ENCODE assay signal across 24 mouse cellular contexts in genomic region chr17:78333275-78333674, GRCm38 (mm10).
DNase-seq lines count a peak whose midpoint lies in the region; ATAC-seq and TF ChIP-seq lines count a peak whose summit lies in the region.
"Had no signal": no experiment of that assay in that cellular context is flagged by ENCODE, and none has a peak within 500 bp of the region (broad histone marks: within the 10 kb centered on the region; RNA-seq: fewer than 3 reads in every experiment).

No protein-coding gene starts in this region.

- no peak for ATAC-seq in lung, postnatal 0 days
- ATAC-seq: forebrain, embryonic 14.5 days had no signal

- H3K36me3 ChIP-seq in lung, postnatal 0 days (ENCODE audit: insufficient read depth, low read length), result no peaks in the 10 kb centered on the region

- H3K27ac ChIP-seq in lung, postnatal 0 days (ENCODE audit: low read length), result no peak overlapping the region
- H3K27ac ChIP-seq: embryonic facial prominence, embryonic 13.5 days; embryonic facial prominence, embryonic 15.5 days; forebrain, embryonic 10.5 days; forebrain, embryonic 12.5 days had no signal

- intact Hi-C loops in heart, postnatal 14 days (cut with DNase I), result no loop called here

- WGBS in lung, postnatal 0 days, result 82% methylated on average over 10 of the region's 10 CpGs

- no peak for TF ChIP-seq CTCF in lung, postnatal 0 days (IDR thresholded peaks at IDR 0.05)

- no peak overlapping the region for H3K4me2 ChIP-seq in lung, postnatal 0 days (replicated peaks; ENCODE audit: low read depth, low read length)
- H3K4me2 ChIP-seq: embryonic facial prominence, embryonic 13.5 days; embryonic facial prominence, embryonic 15.5 days; forebrain, embryonic 12.5 days had no signal

- H3K9me3 ChIP-seq in lung, postnatal 0 days (ENCODE audit: low read length), result no peaks in the 10 kb centered on the region
- H3K9me3 ChIP-seq: embryonic facial prominence, embryonic 13.5 days; embryonic facial prominence, embryonic 15.5 days; forebrain, embryonic 10.5 days; forebrain, embryonic 12.5 days had no signal

- H3K27me3 ChIP-seq in lung, postnatal 0 days (replicated peaks; ENCODE audit: insufficient read depth, low read length), result no peaks in the 10 kb centered on the region
- H3K27me3 ChIP-seq: embryonic facial prominence, embryonic 13.5 days; embryonic facial prominence, embryonic 15.5 days; forebrain, embryonic 12.5 days had no signal

- no peak overlapping the region for H3K4me3 ChIP-seq in lung, postnatal 0 days (ENCODE audit: low read depth, low read length)
- H3K4me3 ChIP-seq: embryonic facial prominence, embryonic 13.5 days; embryonic facial prominence, embryonic 15.5 days; erythroblast, embryonic 14.5 days; forebrain, embryonic 10.5 days; forebrain, embryonic 12.5 days had no signal

- DNase-seq in gastrocnemius, adult 18-20 months (ENCODE audit: low spot score), result peak; percentile 62
- no peak for DNase-seq in gastrocnemius, postnatal 10 days
- peak; percentile 70 for DNase-seq in heart, adult 11 months
- DNase-seq in heart, postnatal 14 days, result no peak
- peak; percentile 50 for DNase-seq in lung, postnatal 0 days (ENCODE audit: low spot score)
- no peak for DNase-seq in lung, postnatal 36 days
- peak; percentile 48 for DNase-seq in skeletal muscle tissue, adult 2 months (ENCODE audit: low read depth, low spot score)
- no peak for DNase-seq in urinary bladder, postnatal 25 days (ENCODE audit: low spot score)
- DNase-seq: adrenal gland, adult 2 months; adrenal gland, postnatal 10 days; adrenal gland, postnatal 25 days; cerebellum, adult 11 months; cerebellum, adult 18-20 months; cerebellum, adult 8-10 months; cerebellum, adult 9-11 months; cerebellum, postnatal 14 days; cerebellum, postnatal 36 days; embryo, embryonic 11 days had no signal

- TF ChIP-seq EP300 in lung, postnatal 0 days (IDR thresholded peaks at IDR 0.05), result no peak

- peaks cover 2% of the 10 kb centered on the region; the same call in 1 of the 2 replicates for H3K4me1 ChIP-seq in lung, postnatal 0 days (ENCODE audit: insufficient read depth, low read depth, low read length)
- H3K4me1 ChIP-seq: forebrain, embryonic 10.5 days; forebrain, embryonic 12.5 days had no signal

- H3K9ac ChIP-seq in lung, postnatal 0 days (replicated peaks; ENCODE audit: low read depth), result no peak overlapping the region
- H3K9ac ChIP-seq: embryonic facial prominence, embryonic 13.5 days; embryonic facial prominence, embryonic 15.5 days; forebrain, embryonic 12.5 days had no signal

Comparison
In these comparisons a context has a peak if more than half of its experiments do, and no peak if none do; other contexts are left out.
1. DNase-seq: peak in gastrocnemius, adult 18-20 months (single experiment), heart, adult 11 months (single experiment), lung, postnatal 0 days (single experiment) and skeletal muscle tissue, adult 2 months (single experiment); none in gastrocnemius, postnatal 10 days (single experiment), heart, postnatal 14 days (0 of 2), lung, postnatal 36 days (single experiment) and urinary bladder, postnatal 25 days (single experiment).